Mouse (Mus musculus) hindbrain, embryonic 14.5 days (tissue): ENCODE data around the gene Hemgn. TPM values are rescaled to one million over a fixed set of nuclear protein-coding genes. Genes with fewer than 3 reads are reported as not detected.
A peak's percentile ranks its signal among the peaks of the same experiment; 100 is the strongest.

Experiments
- ATAC-seq: fragments of 200-750 bp; cut with Nextera tagmentation; 2 replicates; pipeline ENCODE4 v1.8.0; 2017; ENCODE audit warnings: moderate number of reproducible peaks, mild to moderate bottlenecking, moderate TSS enrichment, moderate library complexity; ENCODE audit not compliant: low FRiP score
- DNase-seq: peaks from one replicate; pipeline ENCODE4 v3.0.0-alpha.2; 2015; ENCODE audit warnings: low spot score
- H3K27ac ChIP-seq: fragments of 300-500 bp; sonication (generic); 2 replicates; pipeline ENCODE4 v1.5.1; 2014; ENCODE audit warnings: mild to moderate bottlenecking, moderate library complexity
- H3K27me3 ChIP-seq: fragments of 300-500 bp; sonication (generic); 2 replicates; pipeline ENCODE4 v1.6.1; 2014; ENCODE audit warnings: mild to moderate bottlenecking, low read length, mixed read lengths; ENCODE audit not compliant: control insufficient read depth, insufficient read depth
- H3K36me3 ChIP-seq: fragments of 300-500 bp; sonication (generic); replicated peaks from 2 replicates; pipeline ENCODE4 v1.6.1; 2014; ENCODE audit not compliant: control insufficient read depth, insufficient read depth
- H3K4me1 ChIP-seq: fragments of 300-500 bp; sonication (generic); replicated peaks from 2 replicates; pipeline ENCODE4 v1.6.1; 2014; ENCODE audit warnings: antibody characterized with exemption, low read length, mixed read lengths; ENCODE audit not compliant: control insufficient read depth, insufficient read depth
- H3K4me2 ChIP-seq: fragments of 300-500 bp; sonication (generic); replicated peaks from 2 replicates; pipeline ENCODE4 v1.6.1; 2014; ENCODE audit warnings: mild to moderate bottlenecking, moderate library complexity
- H3K4me3 ChIP-seq: fragments of 300-500 bp; sonication (generic); replicated peaks from 2 replicates; pipeline ENCODE4 v1.5.1; 2014; ENCODE audit warnings: mild to moderate bottlenecking, low read length
- H3K9ac ChIP-seq: fragments of 300-500 bp; sonication (generic); 2 replicates; pipeline ENCODE4 v1.6.1; 2014
- H3K9me3 ChIP-seq: fragments of 300-500 bp; sonication (generic); 2 replicates; pipeline ENCODE4 v1.6.1; 2016; ENCODE audit warnings: low read length; ENCODE audit not compliant: control insufficient read depth
- WGBS: fragments of 180-500 bp; shearing (Covaris S2); extraction: QIAGEN DNeasy Blood & Tissue Kit; methylation state at CpG from one replicate; pipeline ENCODE4 v1.1.7; 2014; 5-methylcytosine and 5-hydroxymethylcytosine counted together
- polyA plus RNA-seq: library from polyadenylated mRNA; unstranded; fragments of >200 nt; fragmentation: Nextera tagmentation; extraction: Ambion mirVana; gene quantifications from 2 replicates; pipeline ENCODE4 v1.2.1, GENCODE M21; 2014

The Hemgn gene
- polyA plus RNA-seq, result 0.27 TPM in 1 of 2 replicates, not detected in the other

DNA sequence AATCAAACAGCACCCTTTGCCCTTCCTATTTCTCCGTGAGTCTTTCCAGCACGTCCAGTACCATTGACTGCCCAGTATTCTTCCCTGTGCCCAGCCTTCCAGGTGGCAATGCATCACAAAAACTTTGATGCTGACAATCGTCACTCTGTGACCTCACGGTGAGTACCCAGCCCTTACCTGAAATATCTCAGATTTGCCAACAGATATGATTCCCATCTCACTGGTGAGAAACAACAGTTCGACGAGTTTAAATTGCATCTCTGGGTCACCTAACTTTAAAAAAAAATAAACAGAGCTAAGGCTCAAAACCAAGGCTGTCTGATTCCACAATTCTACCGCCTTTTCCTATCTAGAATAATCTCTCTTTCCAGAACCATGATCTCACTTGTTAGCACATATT, at the start of gene Hemgn:
Hemgn (minus strand) TSS at position 101 of the 400 bp plus-strand sequence.
- H3K27me3 ChIP-seq, result no peaks in the 10 kb centered on the region
- H3K4me2 ChIP-seq, result no peak within 1 kb of the TSS
- H3K4me1 ChIP-seq, result no peaks in the 10 kb centered on the region
- ATAC-seq (no peak), DNase-seq (no peak)
- H3K36me3 ChIP-seq, result no peaks in the 10 kb centered on the region
- no peak within 1 kb of the TSS for H3K4me3 ChIP-seq
- H3K27ac ChIP-seq, result no peak within 1 kb of the TSS
- WGBS, result 83% methylated on average over 7 of the region's 7 CpGs
- no peak within 1 kb of the TSS for H3K9ac ChIP-seq
- H3K9me3 ChIP-seq, result no peaks in the 10 kb centered on the region

- no peaks in the 10 kb centered on the region for H3K9me3 ChIP-seq
- ATAC-seq (no peak), DNase-seq (no peak)
- peaks cover 14% of the 10 kb centered on the region; the same call in 1 of the 2 replicates for H3K36me3 ChIP-seq
- H3K27ac ChIP-seq, result no peak overlapping the region
- 86% methylated on average over 2 of the region's 2 CpGs for WGBS
- peaks cover 5% of the 10 kb centered on the region; the same call in 1 of the 2 replicates for H3K4me1 ChIP-seq
- no peak overlapping the region for H3K9ac ChIP-seq
- H3K27me3 ChIP-seq, result no peaks in the 10 kb centered on the region
- H3K4me2 ChIP-seq, result no peak overlapping the region
- no peak overlapping the region for H3K4me3 ChIP-seq
Measured at GRCm38 (mm10) chr4:46458411-46458810, 45.1 kb upstream of the Hemgn start.

GRCm38 (mm10) chr4:46457186-46457585, 43.9 kb upstream of the Hemgn start:
- Histone ChIP-seq H3K36me3 (peaks cover 11% of the 10 kb centered on the region; the same call in 1 of the 2 replicates), H3K4me2 (no peak overlapping the region), H3K4me3 (no peak overlapping the region), H3K4me1 (peaks cover 17% of the 10 kb centered on the region), H3K9ac (no peak overlapping the region), H3K9me3 (no peaks in the 10 kb centered on the region), H3K27ac (no peak overlapping the region), H3K27me3 (no peaks in the 10 kb centered on the region)
- ATAC-seq, result no peak
- WGBS, result 97% methylated on average over 3 of the region's 3 CpGs
- no peak for DNase-seq

DNA sequence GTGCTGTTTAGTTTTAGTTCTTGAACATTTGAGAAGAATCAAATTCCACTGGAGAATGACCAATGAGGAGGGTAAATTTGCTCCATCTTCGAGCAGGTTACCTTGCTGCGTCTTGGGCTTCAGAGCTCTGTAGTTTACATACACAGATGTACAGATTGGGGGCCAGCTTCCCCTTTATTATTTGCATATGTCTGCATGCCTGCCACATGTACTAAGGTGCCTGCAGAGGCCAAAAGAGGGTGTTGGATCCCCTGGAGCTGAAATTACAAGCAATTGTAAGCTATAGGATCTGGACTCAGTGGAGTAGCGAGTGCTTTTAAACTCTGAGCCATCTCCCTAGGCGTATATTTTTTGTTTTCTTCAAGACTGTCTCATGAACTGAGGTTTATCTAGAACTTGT, 43.5 kb upstream of the Hemgn start:
- Histone ChIP-seq H3K27ac (no peak overlapping the region), H3K36me3 (peaks cover 11% of the 10 kb centered on the region; the same call in 1 of the 2 replicates), H3K4me1 (peaks cover 17% of the 10 kb centered on the region), H3K9me3 (no peaks in the 10 kb centered on the region), H3K27me3 (no peaks in the 10 kb centered on the region), H3K9ac (no peak overlapping the region), H3K4me3 (no peak overlapping the region), H3K4me2 (no peak overlapping the region)
- no peak for DNase-seq
- 98% methylated on average over 4 of the region's 4 CpGs for WGBS
- ATAC-seq, result no peak

DNA sequence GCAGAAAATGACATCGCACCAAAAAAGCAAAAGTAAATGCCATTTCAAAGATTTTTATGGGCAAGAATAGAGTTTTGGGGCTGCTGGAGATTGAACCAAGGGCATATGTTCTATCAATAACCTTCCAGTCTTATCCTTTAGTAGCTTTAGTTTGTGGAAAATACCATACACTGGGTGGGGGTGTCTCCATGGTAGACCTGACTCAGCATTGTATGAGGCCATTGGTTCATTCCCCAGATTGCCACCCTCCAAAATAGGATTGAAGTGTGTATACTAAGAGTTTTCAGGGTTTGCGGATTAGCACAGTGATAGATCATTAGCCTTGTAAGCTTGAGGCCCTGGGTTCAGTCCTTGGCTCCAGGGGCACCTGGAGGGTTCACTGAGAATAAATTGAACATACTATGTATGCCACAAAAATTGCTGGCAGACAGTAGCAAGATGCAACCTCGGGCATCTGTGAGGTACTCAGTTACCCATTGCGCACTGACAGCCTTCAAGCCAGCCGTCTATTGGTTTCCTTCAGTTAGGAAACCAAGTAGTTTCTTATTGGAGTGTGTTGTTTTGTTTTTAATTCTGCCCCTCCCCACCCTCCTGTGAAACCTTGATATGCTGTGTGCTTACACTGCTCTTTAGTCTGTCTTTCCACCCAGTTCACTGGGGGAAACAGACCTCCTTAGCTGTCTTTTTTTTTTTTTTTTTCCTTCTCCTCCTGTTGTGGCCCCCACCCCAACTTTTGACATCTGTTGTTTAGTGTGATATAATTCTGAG, 41.0 kb upstream of the Hemgn start:
- Histone ChIP-seq H3K4me1 (peaks cover 24% of the 10 kb centered on the region), H3K27me3 (no peaks in the 10 kb centered on the region), H3K36me3 (no peaks in the 10 kb centered on the region), H3K27ac (no peak overlapping the region), H3K9ac (no peak overlapping the region), H3K4me3 (no peak overlapping the region), H3K4me2 (no peak overlapping the region), H3K9me3 (no peaks in the 10 kb centered on the region)
- no peak for DNase-seq
- no peak for ATAC-seq
- 82% methylated on average over 5 of the region's 5 CpGs for WGBS

DNA sequence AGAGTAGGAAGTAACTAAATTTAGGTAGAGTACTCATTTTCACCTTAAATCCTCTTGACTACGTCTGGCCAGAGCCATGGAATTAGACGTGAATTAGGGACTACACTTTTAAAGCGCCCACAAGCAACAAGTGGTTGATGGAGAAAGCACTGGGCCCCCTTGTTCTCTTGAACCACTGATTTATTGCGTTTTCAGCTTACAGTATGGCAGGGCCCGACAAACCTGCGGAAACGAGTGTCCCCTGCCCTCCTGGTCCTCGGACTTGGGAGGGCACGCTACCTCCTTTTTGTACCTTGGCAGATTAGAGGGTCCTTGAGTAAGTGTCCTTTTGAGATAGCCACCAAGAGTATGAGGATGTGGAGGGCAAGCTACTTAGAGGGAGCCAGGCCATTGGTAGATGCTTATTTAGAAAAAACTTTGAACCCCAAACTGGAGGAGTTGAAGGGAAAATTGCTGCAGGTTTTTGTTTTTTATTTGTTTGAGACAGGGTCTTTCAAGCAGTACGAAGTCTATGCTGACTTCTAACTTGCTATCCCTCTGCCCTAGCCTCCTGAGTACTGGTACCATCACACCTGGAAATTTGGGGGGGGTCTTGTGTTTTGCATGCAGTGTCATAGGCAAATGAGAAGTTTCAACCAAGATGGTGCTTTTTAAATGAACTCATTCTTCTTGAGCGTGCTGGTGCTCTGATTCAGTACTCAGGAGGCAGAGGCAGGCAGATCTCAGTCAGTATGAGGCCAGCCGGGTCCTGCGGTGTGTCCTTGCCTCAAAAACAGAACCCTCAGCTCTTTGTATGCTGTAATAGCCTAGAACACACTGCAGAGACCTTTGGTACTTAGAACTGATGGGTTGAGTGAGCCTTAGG, 39.8 kb upstream of the Hemgn start:
- Histone ChIP-seq H3K27me3 (no peaks in the 10 kb centered on the region), H3K9me3 (no peaks in the 10 kb centered on the region), H3K27ac (no peak overlapping the region; the same call in 1 of the 2 replicates), H3K9ac (peak overlapping the region; percentile 97; the same call in 1 of the 2 replicates), H3K4me1 (peaks cover 24% of the 10 kb centered on the region), H3K4me2 (peak overlapping the region; percentile 82), H3K36me3 (no peaks in the 10 kb centered on the region), H3K4me3 (peak overlapping the region; percentile 95)
- WGBS, result 43% methylated on average over 13 of the region's 13 CpGs
- DNase-seq (no peak), ATAC-seq (no peak)

GRCm38 (mm10) chr4:46452481-46452850, 39.2 kb upstream of the Hemgn start:
- WGBS, result 0% methylated on average over 13 of the region's 19 CpGs
- ATAC-seq, result peak; percentile 26; the same call in 1 of the 2 replicates

DNA sequence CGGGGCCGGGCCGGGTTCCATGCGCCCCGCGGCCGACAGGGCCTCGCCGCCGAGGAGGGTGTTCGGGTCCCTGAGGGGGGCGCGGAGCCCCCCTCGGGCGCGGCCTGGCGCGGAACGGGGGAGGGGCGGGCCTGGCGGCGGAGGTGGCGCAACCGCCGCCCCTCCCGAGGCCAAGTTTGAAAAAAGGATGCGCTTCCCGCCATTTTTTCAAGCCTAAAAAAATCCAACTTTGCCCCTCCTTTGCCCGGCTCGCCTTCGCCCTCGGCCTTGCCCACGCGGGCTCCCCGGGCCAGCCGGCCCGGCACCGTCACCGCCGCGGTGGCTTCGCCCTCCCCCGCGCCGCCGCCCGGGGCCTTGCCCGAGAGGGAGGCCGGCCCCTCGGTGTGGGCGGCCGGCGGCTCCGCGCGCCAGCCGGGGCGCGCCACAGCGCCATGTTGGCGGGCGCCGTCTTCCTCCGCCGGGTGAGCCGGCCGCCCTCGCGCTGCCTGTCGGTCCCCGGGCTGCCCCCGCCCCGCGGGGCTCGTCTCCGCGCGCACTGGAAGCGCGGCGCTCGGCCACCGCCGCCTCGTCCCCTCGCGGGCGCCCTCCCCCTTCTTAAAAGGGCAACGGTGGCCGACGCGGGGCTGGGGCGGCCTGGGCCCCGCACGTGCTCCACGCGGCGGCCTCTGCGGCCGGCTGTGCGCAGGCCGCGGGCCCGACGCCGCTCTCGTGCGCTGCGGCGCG, 38.6 kb upstream of the Hemgn start:
- H3K9ac ChIP-seq, result peak overlapping the region; percentile 97
- no peaks in the 10 kb centered on the region for H3K36me3 ChIP-seq
- peak overlapping the region; percentile 95 for H3K4me3 ChIP-seq
- DNase-seq, result peak; percentile 77
- H3K4me2 ChIP-seq, result peak overlapping the region; percentile 82
- under 1% methylated on average over 69 of the region's 111 CpGs for WGBS
- H3K9me3 ChIP-seq, result no peaks in the 10 kb centered on the region
- ATAC-seq, result peak; percentile 54
- H3K4me1 ChIP-seq, result peaks cover 24% of the 10 kb centered on the region
- peak overlapping the region; percentile 98 for H3K27ac ChIP-seq
- no peaks in the 10 kb centered on the region for H3K27me3 ChIP-seq

More at GRCm38 (mm10) chr4:46452481-46452850, 39.2 kb upstream of the Hemgn start:
- H3K9me3 ChIP-seq, result no peaks in the 10 kb centered on the region
- peak overlapping the region; percentile 98 for H3K27ac ChIP-seq
- no peak for DNase-seq
- no peaks in the 10 kb centered on the region for H3K36me3 ChIP-seq
- H3K4me3 ChIP-seq, result peak overlapping the region; percentile 95
- H3K27me3 ChIP-seq, result no peaks in the 10 kb centered on the region
- H3K4me1 ChIP-seq, result peaks cover 24% of the 10 kb centered on the region
- peak overlapping the region; percentile 97 for H3K9ac ChIP-seq
- peak overlapping the region; percentile 82 for H3K4me2 ChIP-seq
